31 mouse cellular contexts compared by ENCODE assay signal in genomic region chr3:8006273-8006672, GRCm38 (mm10).
DNase-seq lines count a peak whose midpoint lies in the region; ATAC-seq lines count a peak whose summit lies in the region.
"Had no signal": no experiment of that assay in that cellular context is flagged by ENCODE, and none has a peak within 500 bp of the region (broad histone marks: within the 10 kb centered on the region; RNA-seq: fewer than 3 reads in every experiment).

No protein-coding gene starts in this region.

- H3K36me3 ChIP-seq in kidney, embryonic 16.5 days (ENCODE audit: insufficient read depth, low read length), result no peaks in the 10 kb centered on the region
- no peaks in the 10 kb centered on the region for H3K36me3 ChIP-seq in forebrain, embryonic 11.5 days (ENCODE audit: control insufficient read depth, insufficient read depth, low read length)
- H3K36me3 ChIP-seq in midbrain, embryonic 14.5 days (ENCODE audit: control insufficient read depth, insufficient read depth, low read length), result no peaks in the 10 kb centered on the region
- H3K36me3 ChIP-seq: embryonic facial prominence, embryonic 13.5 days; G1E; heart, embryonic 10.5 days; limb, embryonic 12.5 days; midbrain, embryonic 12.5 days; neural tube, embryonic 13.5 days; stomach, embryonic 15.5 days had no signal

- no peaks in the 10 kb centered on the region for H3K4me1 ChIP-seq in kidney, embryonic 16.5 days (ENCODE audit: insufficient read depth, low read length)
- no peaks in the 10 kb centered on the region for H3K4me1 ChIP-seq in forebrain, embryonic 11.5 days (replicated peaks; ENCODE audit: control insufficient read depth, insufficient read depth, low read length)
- no peaks in the 10 kb centered on the region for H3K4me1 ChIP-seq in midbrain, embryonic 14.5 days (ENCODE audit: control insufficient read depth, insufficient read depth, low read length)
- H3K4me1 ChIP-seq: forebrain, embryonic 13.5 days; heart, embryonic 10.5 days; limb, embryonic 12.5 days; midbrain, embryonic 12.5 days; neural tube, embryonic 13.5 days; stomach, embryonic 15.5 days had no signal

- no peak overlapping the region for H3K4me2 ChIP-seq in kidney, embryonic 16.5 days (replicated peaks; ENCODE audit: low read depth, low read length)
- no peak overlapping the region for H3K4me2 ChIP-seq in forebrain, embryonic 11.5 days (ENCODE audit: low read depth, low read length, severe bottlenecking)
- H3K4me2 ChIP-seq in midbrain, embryonic 14.5 days (ENCODE audit: low read length), result no peak overlapping the region
- H3K4me2 ChIP-seq: forebrain, embryonic 13.5 days; hindbrain, embryonic 14.5 days; liver, embryonic 11.5 days; midbrain, embryonic 12.5 days; neural tube, embryonic 13.5 days; stomach, embryonic 15.5 days had no signal

- 63% methylated on average over 5 of the region's 5 CpGs for WGBS in kidney, embryonic 16.5 days
- WGBS in forebrain, embryonic 11.5 days, result 80% methylated on average over 5 of the region's 5 CpGs
- WGBS in midbrain, embryonic 14.5 days, result 83% methylated on average over 5 of the region's 5 CpGs

- peak; percentile 22 for DNase-seq in kidney, adult 11 months
- no peak for DNase-seq in kidney, postnatal 10 days
- DNase-seq in kidney, adult 18-20 months, result peak; percentile 30
- peak; percentile 22 for DNase-seq in yolk sac, embryonic 10.5 days (ENCODE audit: low spot score)
- DNase-seq in heart, adult 11 months, result no peak
- DNase-seq in forebrain, embryonic 11.5 days (ENCODE audit: low spot score), result no peak
- DNase-seq in midbrain, embryonic 14.5 days, result no peak
- DNase-seq: adrenal gland, adult 8-10 months; cerebellum, adult 2 months; cerebellum, postnatal 25 days; gastrocnemius, adult 2 months; heart, postnatal 4 days; liver, postnatal 0 days; lung, postnatal 10 days; right cerebral cortex, postnatal 4 days had no signal

- no peak overlapping the region for H3K27ac ChIP-seq in kidney, embryonic 16.5 days (ENCODE audit: low read length)
- no peak overlapping the region for H3K27ac ChIP-seq in forebrain, embryonic 11.5 days (ENCODE audit: low read depth, low read length)
- H3K27ac ChIP-seq in midbrain, embryonic 14.5 days (replicated peaks; ENCODE audit: low read depth, low read length), result no peak overlapping the region
- H3K27ac ChIP-seq: embryonic facial prominence, embryonic 13.5 days; forebrain, embryonic 13.5 days; gastrocnemius, adult 2 months; heart, embryonic 10.5 days; hindbrain, embryonic 14.5 days; limb, embryonic 12.5 days; midbrain, embryonic 12.5 days; neural tube, embryonic 13.5 days; stomach, embryonic 15.5 days had no signal

- H3K9me3 ChIP-seq in kidney, embryonic 16.5 days (ENCODE audit: low read length), result no peaks in the 10 kb centered on the region
- no peaks in the 10 kb centered on the region for H3K9me3 ChIP-seq in forebrain, embryonic 11.5 days (ENCODE audit: control insufficient read depth, low read length)
- no peaks in the 10 kb centered on the region for H3K9me3 ChIP-seq in midbrain, embryonic 14.5 days (ENCODE audit: control insufficient read depth, low read length)
- H3K9me3 ChIP-seq: embryonic facial prominence, embryonic 13.5 days; forebrain, embryonic 13.5 days; G1E; heart, embryonic 10.5 days; limb, embryonic 12.5 days; midbrain, embryonic 12.5 days; neural tube, embryonic 13.5 days; stomach, embryonic 15.5 days had no signal

- H3K9ac ChIP-seq in kidney, embryonic 16.5 days (replicated peaks; ENCODE audit: low read length), result no peak overlapping the region
- H3K9ac ChIP-seq in forebrain, embryonic 11.5 days (ENCODE audit: low read length), result no peak overlapping the region
- no peak overlapping the region for H3K9ac ChIP-seq in midbrain, embryonic 14.5 days (replicated peaks; ENCODE audit: low read length)
- H3K9ac ChIP-seq: embryonic facial prominence, embryonic 13.5 days; forebrain, embryonic 13.5 days; hindbrain, embryonic 14.5 days; limb, embryonic 12.5 days; liver, postnatal 0 days; midbrain, embryonic 12.5 days; neural tube, embryonic 13.5 days; stomach, embryonic 15.5 days had no signal

- H3K4me3 ChIP-seq in kidney, embryonic 16.5 days (ENCODE audit: low read length), result no peak overlapping the region
- no peak overlapping the region for H3K4me3 ChIP-seq in forebrain, embryonic 11.5 days (ENCODE audit: low read depth, low read length)
- H3K4me3 ChIP-seq in midbrain, embryonic 14.5 days (replicated peaks; ENCODE audit: low read depth, low read length), result no peak overlapping the region
- H3K4me3 ChIP-seq: embryonic facial prominence, embryonic 13.5 days; erythroblast, embryonic 14.5 days; forebrain, embryonic 13.5 days; gastrocnemius, adult 2 months; heart, embryonic 10.5 days; limb, embryonic 12.5 days; midbrain, embryonic 12.5 days; myocyte; neural tube, embryonic 13.5 days; stomach, embryonic 15.5 days had no signal

- H3K27me3 ChIP-seq in kidney, embryonic 16.5 days (ENCODE audit: insufficient read depth, low read length), result no peaks in the 10 kb centered on the region
- H3K27me3 ChIP-seq in forebrain, embryonic 11.5 days (ENCODE audit: control insufficient read depth, insufficient read depth, low read length), result no peaks in the 10 kb centered on the region
- no peaks in the 10 kb centered on the region for H3K27me3 ChIP-seq in midbrain, embryonic 14.5 days (ENCODE audit: control insufficient read depth, insufficient read depth, low read length)
- H3K27me3 ChIP-seq: embryonic facial prominence, embryonic 13.5 days; forebrain, embryonic 13.5 days; limb, embryonic 12.5 days; midbrain, embryonic 12.5 days; neural tube, embryonic 13.5 days; Patski; stomach, embryonic 15.5 days had no signal

- peak; percentile 96 for ATAC-seq in kidney, embryonic 16.5 days (ENCODE audit: low FRiP score, low TSS enrichment)
- no peak for ATAC-seq in forebrain, embryonic 11.5 days (replicated peaks; ENCODE audit: low FRiP score)
- ATAC-seq in midbrain, embryonic 14.5 days (ENCODE audit: low FRiP score, low TSS enrichment), result no peak
- ATAC-seq: activated CD4-positive, CD25-positive, alpha-beta regulatory T cell, adult 4 months; forebrain, embryonic 13.5 days; inflammation-experienced regulatory T-cells, adult 6 months; liver, postnatal 0 days; Patski had no signal

Comparison
In these comparisons a context has a peak if more than half of its experiments do, and no peak if none do; other contexts are left out.
1. DNase-seq: peak in kidney, adult 11 months (single experiment), kidney, adult 18-20 months (single experiment) and yolk sac, embryonic 10.5 days (single experiment); none in kidney, postnatal 10 days (single experiment), heart, adult 11 months (single experiment), forebrain, embryonic 11.5 days (single experiment) and midbrain, embryonic 14.5 days (single experiment).